Comparison of ENCODE assay signal across 14 mouse cellular contexts in genomic region chr19:46998953-46999352, GRCm38 (mm10).
"Had no signal": no experiment of that assay in that cellular context is flagged by ENCODE, and none has a peak within 500 bp of the region (broad histone marks: within the 10 kb centered on the region; RNA-seq: fewer than 3 reads in every experiment).

No protein-coding gene starts in this region.

- H3K27me3 ChIP-seq: limb, embryonic 15.5 days; midbrain, embryonic 12.5 days; neural tube, embryonic 13.5 days had no signal

- H3K4me1 ChIP-seq: limb, embryonic 15.5 days; midbrain, embryonic 12.5 days; neural tube, embryonic 13.5 days had no signal

- H3K9me3 ChIP-seq: limb, embryonic 15.5 days; megakaryocyte, embryonic 14.5 days; midbrain, embryonic 12.5 days; neural tube, embryonic 13.5 days had no signal

- ATAC-seq: midbrain, embryonic 16.5 days had no signal

- H3K9ac ChIP-seq: limb, embryonic 15.5 days; lung, embryonic 14.5 days; midbrain, embryonic 12.5 days; neural tube, embryonic 13.5 days had no signal

- H3K4me2 ChIP-seq: limb, embryonic 15.5 days; lung, embryonic 14.5 days; midbrain, embryonic 12.5 days; neural tube, embryonic 13.5 days had no signal

- H3K36me3 ChIP-seq: limb, embryonic 15.5 days; midbrain, embryonic 12.5 days; neural tube, embryonic 13.5 days had no signal

- DNase-seq: kidney, adult 11 months; kidney, adult 9 months; kidney, postnatal 36 days; lung, embryonic 14.5 days; lung, postnatal 10 days; lung, postnatal 4 days; retina, postnatal 1 day; thymus, postnatal 4 days had no signal

- H3K27ac ChIP-seq: kidney, postnatal 0 days; limb, embryonic 15.5 days; midbrain, embryonic 12.5 days; neural tube, embryonic 13.5 days had no signal

- H3K4me3 ChIP-seq: limb, embryonic 15.5 days; midbrain, embryonic 12.5 days; neural tube, embryonic 13.5 days had no signal
